Mouse (Mus musculus) G1E-ER4 (cell line): ENCODE data around the gene Fam227a. TPM values are rescaled to one million over a fixed set of nuclear protein-coding genes. Genes with fewer than 3 reads are reported as not detected.

ENCODE experiments used
- GATA1 ChIP-seq: IDR thresholded peaks from one replicate; pipeline ENCODE4 v1.8.0; 2012; ENCODE audit warnings: low read length, inconsistent platforms
- polyA plus RNA-seq: library from polyadenylated mRNA; stranded (reverse); fragments of >175 nt; gene quantifications from 2 replicates; pipeline ENCODE4 v1.2.3, GENCODE M21; 2012

Fam227a gene
- polyA plus RNA-seq, 1 experiment: 0.13 TPM

DNA sequence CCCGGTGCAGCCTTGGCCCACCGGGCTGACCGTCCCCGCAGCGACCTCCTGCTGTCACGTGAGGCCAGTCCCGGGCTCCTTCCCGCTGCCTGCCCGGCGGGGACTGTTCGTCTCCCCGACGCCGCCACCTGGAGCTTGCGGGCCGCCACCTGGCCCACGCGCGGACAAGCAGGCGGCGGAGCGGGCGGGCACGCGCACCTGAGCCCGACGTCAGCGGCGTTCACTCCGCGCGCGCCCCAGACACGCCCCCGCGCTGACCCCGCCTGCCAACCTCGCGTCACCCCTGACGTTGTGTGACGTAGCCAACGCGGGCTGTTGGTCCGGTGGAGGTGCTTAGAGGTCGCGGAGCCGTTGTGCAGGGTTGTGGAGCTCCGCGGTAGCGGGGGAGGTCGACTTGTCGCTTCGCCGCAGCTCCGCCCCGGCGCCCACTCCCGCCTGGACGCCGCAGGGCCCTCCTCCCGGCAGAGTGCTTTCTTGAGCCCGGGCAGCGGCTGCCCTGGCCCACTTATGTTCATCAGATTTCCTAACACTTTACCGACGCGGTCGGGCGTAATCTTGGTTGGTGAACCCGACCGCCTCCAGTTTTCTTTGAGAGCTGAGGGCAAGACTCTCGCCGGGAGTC is 29.0 kb upstream of the Fam227a start, which contains the start of gene Josd1:
Josd1 (minus strand) TSS at position 274 of the 622 bp plus-strand sequence.
- no peak for TF ChIP-seq GATA1

DNA sequence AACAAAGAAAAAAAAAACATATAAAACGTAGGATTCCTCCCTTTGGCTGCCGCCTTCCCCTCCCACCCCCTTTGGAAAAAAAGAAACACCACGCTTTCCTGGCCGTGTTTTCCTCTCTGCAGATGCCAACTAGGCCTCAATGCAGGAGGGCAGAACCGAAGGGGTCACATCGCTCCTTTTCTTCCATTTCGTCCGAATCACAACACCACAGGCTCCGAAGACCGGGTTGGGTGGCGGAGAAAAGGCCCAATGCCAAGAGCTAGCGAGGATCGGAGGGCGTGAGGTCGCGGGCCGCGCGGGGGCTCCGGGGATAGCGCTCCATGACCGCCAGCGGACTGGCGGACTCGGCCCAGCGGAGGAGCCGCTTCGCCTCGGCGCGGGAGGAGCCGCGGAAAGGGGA is 28.4 kb upstream of the Fam227a start:
- no peak for TF ChIP-seq GATA1

DNA sequence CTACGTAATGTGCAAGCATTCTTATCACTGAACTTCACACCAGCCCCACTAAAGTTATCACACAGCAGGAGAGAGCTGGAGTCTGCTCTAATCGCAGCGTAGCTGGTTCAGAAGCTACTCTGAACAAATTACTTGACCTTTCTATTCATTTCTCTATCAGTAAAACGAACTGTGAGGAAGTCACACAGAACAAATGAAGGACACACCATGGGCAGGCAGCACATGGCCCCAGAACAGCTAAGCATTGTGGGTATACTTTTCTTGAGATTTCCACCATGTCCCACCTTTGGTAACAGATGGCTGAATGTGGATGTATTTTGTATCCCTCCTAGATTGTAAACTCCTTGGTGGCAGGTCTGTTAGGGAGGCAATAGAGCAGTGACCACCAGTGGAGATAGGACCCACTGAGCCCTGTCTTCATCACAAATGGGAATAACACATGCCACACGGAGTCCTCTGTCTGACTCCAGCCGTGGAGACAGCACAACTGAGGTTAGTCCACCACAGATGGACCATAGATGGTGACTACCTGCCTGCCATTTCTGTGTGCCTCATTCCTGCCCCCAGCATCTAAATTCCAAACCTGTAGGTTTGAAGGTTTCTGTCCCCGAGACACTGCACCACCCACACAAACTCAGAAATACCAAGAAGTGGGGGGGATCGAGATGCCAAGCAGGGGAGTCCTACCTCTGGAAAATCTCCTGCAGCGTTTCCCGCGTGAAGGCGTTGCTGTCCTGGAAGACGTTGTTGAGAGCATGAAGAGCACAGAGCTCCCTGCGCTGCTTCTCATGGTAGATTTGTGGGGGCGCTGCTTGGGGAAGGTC is 27.5 kb upstream of the Fam227a start:
- TF ChIP-seq GATA1: no peak

DNA sequence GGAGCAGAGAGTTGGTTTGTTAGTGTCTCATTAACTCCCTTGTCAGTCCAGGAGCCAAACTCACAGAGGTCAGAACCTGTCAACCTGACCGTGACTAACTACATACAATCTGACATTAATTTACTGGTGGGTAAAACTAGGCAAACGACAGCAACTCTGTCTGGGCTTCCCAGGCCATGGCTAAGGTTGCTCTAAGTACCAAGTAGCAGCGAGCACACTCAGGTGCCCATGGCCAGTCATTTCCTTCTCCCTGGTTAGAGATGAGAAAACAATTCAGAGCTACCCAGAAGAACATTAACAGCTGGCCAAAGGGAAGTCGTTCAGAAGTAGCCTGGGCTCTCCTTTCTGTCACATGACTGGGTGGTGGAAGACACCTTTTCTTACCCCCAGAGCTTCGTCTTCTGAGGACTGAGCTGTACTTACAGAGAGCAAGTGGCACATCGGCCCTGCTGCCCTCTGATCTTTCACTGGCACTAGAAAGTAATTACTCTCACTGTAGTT is 26.4 kb upstream of the Fam227a start:
- no peak for TF ChIP-seq GATA1

DNA sequence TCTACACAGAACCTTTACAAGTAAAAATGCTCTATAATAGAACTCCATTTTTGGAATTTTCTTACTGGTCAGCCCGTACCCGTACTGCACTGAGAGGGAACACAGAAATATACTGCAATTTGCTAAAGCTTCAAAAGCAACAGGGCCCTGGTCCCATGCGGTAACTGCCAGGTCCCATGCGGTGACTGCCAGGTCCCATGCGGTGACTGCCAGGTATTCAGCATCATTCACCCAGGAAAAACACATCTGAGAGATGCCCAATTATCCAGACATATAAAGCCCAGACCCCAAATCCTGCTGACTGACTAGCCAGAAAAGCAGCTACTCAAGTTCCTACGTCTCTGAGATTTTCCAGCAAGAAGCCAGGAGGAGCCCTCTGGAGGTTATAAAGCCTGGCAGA is 25.9 kb upstream of the Fam227a start:
- no peak for TF ChIP-seq GATA1

DNA sequence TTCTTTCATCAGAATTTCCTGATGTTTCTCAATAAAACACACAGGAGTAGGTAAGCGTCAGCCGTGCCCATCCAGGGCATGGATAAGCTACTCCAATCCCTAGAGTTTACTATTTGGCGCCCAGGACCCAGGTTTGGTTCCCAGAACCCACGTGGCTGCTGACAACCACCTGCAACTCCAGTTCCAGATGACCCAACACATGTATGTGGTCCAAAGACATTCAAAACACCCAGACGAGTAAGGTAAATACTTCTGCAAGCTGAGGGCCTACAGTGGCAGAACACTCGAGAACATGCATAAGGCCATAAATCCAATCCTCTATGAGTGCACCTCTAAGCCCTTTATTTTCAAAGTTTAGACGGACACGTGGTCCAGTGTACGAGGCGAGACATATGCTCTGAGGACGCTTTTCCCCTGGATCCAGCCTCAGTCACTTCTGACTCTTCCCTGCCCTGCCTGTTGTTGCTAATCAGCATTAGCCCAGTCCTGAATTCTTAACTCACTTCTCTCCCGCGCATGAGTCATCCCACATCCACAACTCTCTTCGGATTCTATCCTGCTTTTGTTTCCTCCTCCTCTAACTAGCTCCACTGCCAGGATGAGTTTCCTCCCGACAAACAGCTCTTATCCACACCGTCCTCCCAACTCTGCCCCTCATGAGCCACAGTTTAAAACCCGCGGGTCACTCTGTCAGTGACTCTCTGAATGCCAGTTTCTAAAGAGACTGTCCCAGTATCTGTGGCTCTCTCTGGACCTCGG is 25.1 kb upstream of the Fam227a start:
- no peak for TF ChIP-seq GATA1

DNA sequence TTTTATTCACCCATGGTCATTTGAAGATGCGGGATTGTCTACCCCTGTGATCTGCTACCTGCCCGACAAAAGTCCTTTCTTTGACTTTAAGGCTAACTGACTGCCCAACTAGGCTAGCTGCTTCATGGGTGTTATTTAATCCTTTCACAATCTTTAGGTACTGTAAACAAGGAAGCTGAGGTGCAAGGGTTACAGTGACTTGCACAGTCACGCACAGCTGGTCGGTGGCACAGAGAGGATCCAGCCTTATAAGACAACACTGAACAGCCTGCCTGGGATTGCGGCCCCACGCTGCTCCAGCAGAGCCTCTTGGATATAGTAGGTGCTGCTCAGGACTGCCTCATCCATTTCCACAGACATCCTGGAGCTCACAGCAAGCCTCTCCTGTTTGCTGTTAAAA is 24.4 kb upstream of the Fam227a start:
- TF ChIP-seq GATA1: no peak

DNA sequence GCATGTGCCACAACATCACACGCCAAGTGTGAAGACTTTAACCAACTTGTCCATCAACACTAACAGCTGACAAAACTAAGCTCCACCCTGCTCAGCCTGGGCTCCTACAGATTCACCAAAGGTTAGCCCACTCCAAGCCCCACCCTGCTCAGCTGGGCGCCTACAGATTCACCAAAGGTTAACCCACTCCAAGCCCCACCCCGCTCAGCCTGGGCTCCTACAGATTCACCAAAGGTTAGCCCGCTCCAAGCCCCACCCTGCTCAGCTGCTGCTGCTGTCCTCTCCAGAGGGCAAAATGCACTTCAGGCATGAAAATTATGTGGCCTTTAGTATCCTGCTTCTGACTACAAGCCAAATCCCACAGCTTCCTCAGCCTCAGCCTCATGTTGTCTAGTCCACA is 23.2 kb upstream of the Fam227a start:
- TF ChIP-seq GATA1: no peak

DNA sequence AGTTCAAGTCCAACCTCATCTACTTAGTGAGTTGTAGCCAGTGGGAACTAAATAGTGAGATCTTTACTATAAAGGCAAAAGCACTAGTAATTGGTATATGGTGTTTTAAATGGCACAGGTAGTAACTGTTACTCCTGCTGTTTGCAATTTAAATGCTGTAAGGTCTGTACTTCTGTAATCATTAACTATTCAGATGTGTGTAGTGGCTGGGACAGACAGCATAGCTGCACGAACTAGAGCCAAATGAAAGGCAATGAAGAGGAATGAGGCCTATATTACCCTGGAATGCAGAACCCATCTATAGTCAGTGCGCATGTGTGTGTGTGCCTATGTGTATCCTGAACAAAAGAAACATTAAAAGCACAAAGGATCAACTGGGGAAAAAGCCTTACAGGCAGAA is 19.2 kb upstream of the Fam227a start:
- TF ChIP-seq GATA1: no peak

DNA sequence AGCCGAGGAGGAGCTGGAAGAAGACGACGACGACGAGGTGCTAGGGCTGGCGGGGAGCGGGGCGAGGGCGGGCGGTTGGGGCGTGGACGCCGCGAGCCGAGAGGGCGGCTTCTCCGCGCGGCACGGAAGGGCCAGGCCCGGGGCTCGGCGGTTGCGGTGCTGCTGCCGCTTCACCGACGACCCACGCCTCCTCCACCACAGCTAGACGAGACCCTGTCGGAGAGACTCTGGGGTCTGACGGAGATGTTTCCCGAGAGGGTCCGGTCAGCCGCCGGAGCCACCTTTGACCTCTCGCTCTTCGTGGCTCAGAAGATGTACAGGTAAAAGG is 12.2 kb upstream of the Fam227a start:
- TF ChIP-seq GATA1: no peak

DNA sequence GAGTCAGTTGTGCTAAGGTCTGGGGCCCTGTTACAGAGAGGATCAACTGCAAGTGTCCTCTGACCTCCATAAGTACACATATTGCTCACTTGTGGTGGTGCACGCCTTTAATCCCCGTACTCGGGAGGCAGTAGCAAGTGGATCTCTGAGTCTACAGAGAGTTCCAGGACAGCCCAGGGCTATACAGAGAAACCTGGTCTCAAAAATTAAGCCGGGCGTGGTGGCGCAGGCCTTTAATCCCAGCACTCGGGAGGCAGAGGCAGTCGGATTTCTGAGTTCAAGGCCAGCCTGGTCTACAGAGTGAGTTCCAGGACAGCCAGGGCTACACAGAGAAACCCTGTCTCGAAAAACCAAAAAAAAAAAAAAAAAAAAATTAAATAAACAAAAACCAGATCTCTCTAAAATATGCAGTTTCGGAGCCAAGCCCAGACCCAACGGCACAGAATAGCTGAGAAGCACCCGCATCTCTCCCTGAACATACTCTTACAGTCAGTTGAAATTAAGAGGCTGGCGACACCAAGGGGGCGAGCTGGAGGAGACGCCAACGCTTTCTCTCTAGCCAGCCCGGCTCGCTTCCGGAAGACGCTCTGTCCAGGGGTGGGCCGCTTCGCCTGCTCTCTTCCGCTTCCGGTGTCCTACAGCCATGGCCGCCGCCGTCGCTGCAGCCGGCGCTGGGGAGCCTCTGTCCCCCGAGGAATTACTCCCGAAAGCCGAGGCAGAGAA is 11.7 kb upstream of the Fam227a start, which contains the start of gene Tomm22:
Tomm22 (plus strand) TSS at position 613 of the 723 bp plus-strand sequence.
- no peak for TF ChIP-seq GATA1

DNA sequence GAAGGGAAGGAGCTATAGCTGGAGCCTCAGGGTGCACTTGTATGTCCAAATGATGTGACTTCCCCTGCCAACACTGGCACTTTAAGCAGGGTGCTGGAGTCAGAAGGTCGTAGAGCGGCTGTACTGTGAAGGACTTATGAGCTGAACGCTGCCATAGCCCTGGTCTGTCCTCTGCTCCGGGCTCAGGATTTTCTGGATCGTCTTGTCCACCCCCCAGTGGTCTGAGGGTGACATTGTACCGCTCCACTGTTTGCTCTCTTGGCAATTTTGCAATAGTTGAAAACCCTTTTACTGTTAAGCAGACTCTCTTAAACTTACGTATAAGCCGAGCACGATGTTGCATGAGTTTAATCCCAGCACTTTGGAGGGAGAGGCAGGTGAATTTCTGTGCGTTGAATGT is 10.4 kb upstream of the Fam227a start:
- no peak for TF ChIP-seq GATA1

DNA sequence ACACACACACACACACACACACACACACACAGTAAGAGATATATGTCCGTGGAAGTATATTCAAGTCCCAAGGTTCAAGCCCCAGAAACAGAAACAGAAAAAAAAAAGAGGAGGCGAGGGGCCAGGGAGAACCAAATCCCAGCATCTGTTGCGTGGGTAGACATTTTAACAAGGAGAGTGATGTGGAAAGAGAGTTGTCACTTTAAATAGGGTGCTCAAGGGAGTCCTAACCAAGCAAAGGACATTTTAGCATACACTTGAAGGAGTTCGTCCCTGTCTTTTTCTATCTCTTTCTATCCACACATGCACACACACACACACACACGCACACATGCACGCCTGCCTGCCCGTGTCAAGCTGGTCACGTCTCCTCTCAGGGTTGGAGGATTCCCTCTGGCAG is 5.9 kb upstream of the Fam227a start:
- no peak for TF ChIP-seq GATA1

DNA sequence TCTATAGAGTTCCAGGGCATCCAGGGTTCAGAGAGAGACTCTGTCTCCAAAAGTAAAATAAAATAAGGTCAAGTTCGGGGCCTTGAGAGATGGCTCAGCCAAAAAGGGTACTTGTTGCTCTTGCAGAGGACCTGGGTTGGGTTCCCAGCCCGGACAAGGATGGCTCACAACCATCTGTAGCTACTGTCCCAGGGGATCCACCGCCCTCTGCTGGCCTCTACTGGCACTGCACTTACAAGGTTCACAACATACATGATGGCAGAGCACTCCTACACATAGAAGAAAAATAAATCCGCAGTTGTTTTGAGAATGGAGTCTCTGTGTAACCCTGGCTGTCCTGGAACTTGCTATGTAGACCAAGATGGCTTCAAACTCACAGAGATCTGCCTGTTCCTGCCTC is 3.1 kb upstream of the Fam227a start:
- no peak for TF ChIP-seq GATA1

DNA sequence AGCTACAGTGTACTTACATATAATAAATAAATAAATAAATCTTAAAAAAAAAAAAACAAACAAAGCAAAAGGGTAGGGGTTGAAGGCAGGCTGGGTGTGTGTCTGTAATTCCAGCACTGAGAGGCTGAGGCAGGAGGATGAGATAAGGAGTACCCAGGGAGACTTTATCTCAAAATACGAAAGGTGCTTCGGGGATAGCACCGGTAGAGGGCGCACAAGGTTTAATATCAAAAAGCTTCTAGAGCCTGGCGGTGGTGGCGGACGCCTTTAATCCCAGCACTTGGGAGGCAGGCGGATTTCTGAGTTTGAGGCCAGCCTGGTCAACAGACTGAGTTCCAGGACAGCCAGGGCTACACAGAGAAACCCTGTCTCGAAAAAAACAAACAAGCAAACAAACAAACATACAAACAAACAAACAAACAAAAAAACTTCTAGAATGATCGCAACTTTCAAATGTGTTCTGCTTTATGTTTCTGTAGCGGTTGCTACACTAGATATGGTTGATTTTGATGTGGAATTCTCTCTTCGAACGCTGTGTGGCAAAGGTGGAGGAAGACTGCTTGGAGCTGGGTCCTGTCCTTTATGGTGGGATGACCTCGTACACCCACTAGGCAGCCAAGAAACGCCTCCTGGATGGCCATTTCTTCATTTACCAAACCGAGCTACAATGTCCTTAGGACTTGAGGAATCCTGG is 772 bp downstream of the Fam227a start:
- TF ChIP-seq GATA1: no peak
